Mouse (Mus musculus): Measurements from ENCODE around the gene Tmem91. TPM values are rescaled to one million over a fixed set of nuclear protein-coding genes. Genes with fewer than 3 reads are reported as not detected.
"Not testable (repeated sequence)": the region's sequence is repeated elsewhere in the genome, so short reads cannot be mapped to it uniquely, and the experiment has no call there.

The Tmem91 gene
- polyA plus RNA-seq (2016; fragmentation: Nextera tagmentation; extraction: Ambion mirVana) = 2.7 and 3.2 TPM in 2 replicates

- peak within 1 kb of the TSS; percentile 46 for H3K4me3 ChIP-seq
- H3K9me3 ChIP-seq (replicated peaks) = no peaks in the 10 kb centered on the region
- H3K4me1 ChIP-seq = peaks cover 10% of the 10 kb centered on the region
- no peak within 1 kb of the TSS for H3K27ac ChIP-seq (replicated peaks)
- no peak for DNase-seq (ENCODE audit: low spot score)
- no peaks in the 10 kb centered on the region for H3K36me3 ChIP-seq
- H3K27me3 ChIP-seq (ENCODE audit: low read depth, poor library complexity, severe bottlenecking) = peaks cover 60% of the 10 kb centered on the region
- WGBS = 4% methylated on average over 26 of the region's 29 CpGs
These were observed at the start of gene Tmem91 for GRCm38 (mm10) chr7:25674719-25675300. TSS of gene Tmem91 (minus strand) at chr7:25675166.

DNA sequence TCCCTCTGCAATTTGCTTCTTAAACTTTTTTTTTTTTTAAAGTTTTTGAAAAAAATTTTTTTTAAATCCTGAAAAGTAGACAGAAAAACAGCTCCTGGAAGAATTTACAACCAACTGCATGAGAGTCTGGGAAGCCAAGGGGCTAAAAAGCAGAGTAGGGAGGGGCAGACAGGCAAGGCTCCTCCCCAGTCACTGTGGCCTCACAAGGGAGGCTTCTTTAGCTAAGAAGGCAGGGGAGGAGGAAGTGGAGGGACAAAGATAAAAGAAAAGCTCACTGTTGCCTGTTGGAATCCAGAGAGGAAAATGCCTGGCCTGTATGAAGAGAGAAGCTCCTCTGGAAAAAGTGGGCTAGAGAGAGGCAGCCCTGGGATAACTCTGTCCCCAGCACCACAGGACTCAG lies 46.8 kb upstream of the Tmem91 start:
- H3K9me3 ChIP-seq (replicated peaks); H3K27ac ChIP-seq (replicated peaks); H3K27me3 ChIP-seq (ENCODE audit: low read depth, poor library complexity, severe bottlenecking); H3K4me3 ChIP-seq; DNase-seq (ENCODE audit: low spot score): not testable (repeated sequence)
- H3K4me1 ChIP-seq = peaks cover 18% of the 10 kb centered on the region
- H3K36me3 ChIP-seq = peaks cover 69% of the 10 kb centered on the region

DNA sequence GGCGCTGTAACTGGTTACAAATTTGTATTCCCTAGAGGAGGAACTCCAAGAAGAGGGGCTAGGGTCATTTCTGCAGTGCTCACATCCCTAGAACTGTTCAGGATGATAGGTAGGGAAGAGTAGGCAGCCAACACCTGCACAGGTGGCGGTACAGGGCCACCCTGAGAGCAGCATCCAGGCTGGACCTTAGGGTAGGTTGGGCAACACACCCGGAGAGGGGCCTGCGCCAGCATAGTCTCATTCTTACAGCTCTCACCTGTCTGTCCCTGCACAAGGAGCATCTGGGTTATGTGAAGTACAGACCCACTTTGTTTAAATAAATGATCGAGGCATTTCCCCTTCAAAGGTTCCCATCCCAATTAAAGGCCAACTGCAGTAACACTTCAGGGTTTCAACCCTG lies 45.8 kb upstream of the Tmem91 start:
- WGBS = 92% methylated on average over 5 of the region's 5 CpGs
- Histone ChIP-seq H3K27ac (replicated peaks) (no peak overlapping the region), H3K4me1 (peaks cover 18% of the 10 kb centered on the region), H3K9me3 (replicated peaks) (no peaks in the 10 kb centered on the region), H3K36me3 (peaks cover 64% of the 10 kb centered on the region), H3K4me3 (no peak overlapping the region), H3K27me3 (ENCODE audit: low read depth, poor library complexity, severe bottlenecking) (no peaks in the 10 kb centered on the region)
- DNase-seq (ENCODE audit: low spot score) = no peak

DNA sequence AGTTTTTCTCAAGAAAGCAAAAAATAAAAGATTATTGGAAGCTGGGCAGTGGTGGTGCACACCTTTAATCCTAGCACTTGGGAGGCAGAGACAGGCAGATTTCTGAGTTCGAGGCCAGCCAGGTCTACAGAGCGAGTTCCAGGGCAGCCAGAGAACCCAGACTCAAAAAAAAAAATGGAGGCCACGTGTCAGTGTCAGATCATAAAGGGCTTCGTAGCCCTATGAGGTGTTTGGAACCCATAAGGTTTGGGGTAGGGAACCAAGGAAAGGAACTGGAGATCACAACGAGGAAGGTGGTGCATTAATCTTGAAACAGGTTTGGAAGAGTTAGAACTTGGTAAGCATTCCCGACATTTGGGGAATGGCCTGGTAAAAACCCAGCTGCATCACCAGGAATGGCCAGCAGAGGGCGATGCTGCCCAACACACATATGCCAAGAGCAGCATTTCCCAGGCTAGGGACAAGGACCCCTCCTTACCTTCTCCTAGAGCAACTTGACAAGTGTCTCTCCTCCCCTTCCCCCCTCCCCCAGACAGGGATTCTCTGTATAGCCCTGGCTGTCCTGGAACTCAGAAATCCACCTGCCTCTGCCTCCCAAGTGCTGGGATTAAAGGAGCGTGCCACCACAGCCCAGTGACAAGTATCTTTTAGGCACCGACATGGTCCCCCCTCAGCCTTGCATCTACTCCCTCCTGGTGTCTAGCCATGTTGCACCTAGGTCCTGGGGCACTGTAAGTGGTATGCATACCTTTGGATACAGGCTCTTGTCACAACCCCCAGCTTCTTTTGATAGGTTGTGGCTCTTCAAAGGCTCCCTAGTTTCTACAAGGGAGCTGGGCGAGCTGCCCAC lies 45.0 kb upstream of the Tmem91 start:
- Histone ChIP-seq H3K27ac (replicated peaks) (no peak overlapping the region), H3K9me3 (replicated peaks) (no peaks in the 10 kb centered on the region), H3K4me1 (peaks cover 18% of the 10 kb centered on the region), H3K36me3 (peaks cover 64% of the 10 kb centered on the region), H3K27me3 (ENCODE audit: low read depth, poor library complexity, severe bottlenecking) (no peaks in the 10 kb centered on the region), H3K4me3 (peak overlapping the region; percentile 78; the same call in 1 of the 2 replicates)
- DNase-seq (ENCODE audit: low spot score) = peak; percentile 82
- WGBS = 64% methylated on average over 10 of the region's 10 CpGs

DNA sequence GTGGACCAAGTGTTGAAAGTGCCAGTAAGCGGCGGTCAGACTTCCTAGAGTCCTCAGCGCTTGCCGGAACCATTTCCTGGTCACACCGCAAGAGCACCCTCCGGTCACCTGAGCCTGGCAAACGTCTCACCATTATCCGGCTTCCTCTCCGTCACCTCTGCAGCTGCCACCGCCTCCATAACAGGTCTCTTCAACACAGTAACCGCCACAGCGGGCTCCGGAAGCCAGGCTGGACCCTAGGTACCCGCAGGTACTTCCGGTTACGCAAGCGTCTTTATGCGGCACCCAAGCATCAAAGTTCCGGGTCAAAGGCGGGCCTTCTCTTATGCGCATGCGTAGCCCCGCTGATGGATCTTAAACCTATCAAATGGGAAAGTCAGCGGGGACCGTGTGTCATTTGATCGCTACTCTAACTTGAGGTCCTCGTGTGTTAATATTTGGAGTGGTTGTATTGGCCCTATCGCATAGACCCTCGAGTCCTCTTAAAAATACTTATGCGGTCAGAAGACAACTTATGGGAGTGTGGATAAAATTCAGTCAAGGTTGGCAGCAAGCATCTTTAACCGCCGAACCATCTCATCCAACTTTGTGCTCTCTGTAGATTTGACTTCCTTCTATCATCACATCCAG lies 43.9 kb upstream of the Tmem91 start, which contains the start of gene Ccdc97:
Ccdc97 (minus strand) TSS at position 301 of the 630 bp plus-strand sequence.
- peaks cover 64% of the 10 kb centered on the region for H3K36me3 ChIP-seq
- 4% methylated on average over 32 of the region's 32 CpGs for WGBS

GRCm38 (mm10) chr7:25717478-25717877 lies 42.5 kb upstream of the Tmem91 start:
- peak overlapping the region; percentile 78 for H3K4me3 ChIP-seq
- H3K27ac ChIP-seq (replicated peaks) = no peak overlapping the region
- peaks cover 64% of the 10 kb centered on the region for H3K36me3 ChIP-seq
- no peaks in the 10 kb centered on the region for H3K27me3 ChIP-seq (ENCODE audit: low read depth, poor library complexity, severe bottlenecking)
- no peak for DNase-seq (ENCODE audit: low spot score)
- H3K4me1 ChIP-seq = peaks cover 19% of the 10 kb centered on the region
- no peaks in the 10 kb centered on the region for H3K9me3 ChIP-seq (replicated peaks)
- 95% methylated on average over 3 of the region's 3 CpGs for WGBS

More for the DNA sequence above, 43.9 kb upstream of the Tmem91 start, which contains the start of gene Ccdc97:
- no peaks in the 10 kb centered on the region for H3K27me3 ChIP-seq (ENCODE audit: low read depth, poor library complexity, severe bottlenecking)
- peak within 1 kb of the TSS; percentile 78 for H3K4me3 ChIP-seq
- DNase-seq (ENCODE audit: low spot score) = peak; percentile 89
- no peaks in the 10 kb centered on the region for H3K9me3 ChIP-seq (replicated peaks)
- H3K4me1 ChIP-seq = peaks cover 18% of the 10 kb centered on the region
- peak within 1 kb of the TSS; percentile 87 for H3K27ac ChIP-seq (replicated peaks)

GRCm38 (mm10) chr7:25715731-25716271 lies 40.8 kb upstream of the Tmem91 start:
- Histone ChIP-seq H3K27me3 (ENCODE audit: low read depth, poor library complexity, severe bottlenecking) (no peaks in the 10 kb centered on the region), H3K36me3 (peaks cover 59% of the 10 kb centered on the region), H3K9me3 (replicated peaks) (no peaks in the 10 kb centered on the region), H3K4me1 (peaks cover 36% of the 10 kb centered on the region), H3K27ac (replicated peaks) (no peak overlapping the region), H3K4me3 (no peak overlapping the region)
- no peak for DNase-seq (ENCODE audit: low spot score)
- WGBS = 96% methylated on average over 22 of the region's 22 CpGs

GRCm38 (mm10) chr7:25714581-25714980 lies 39.6 kb upstream of the Tmem91 start:
- Histone ChIP-seq H3K4me3 (no peak overlapping the region), H3K27ac (replicated peaks) (no peak overlapping the region), H3K27me3 (ENCODE audit: low read depth, poor library complexity, severe bottlenecking) (no peaks in the 10 kb centered on the region), H3K4me1 (peaks cover 47% of the 10 kb centered on the region), H3K9me3 (replicated peaks) (no peaks in the 10 kb centered on the region), H3K36me3 (peaks cover 48% of the 10 kb centered on the region)
- WGBS = 98% methylated on average over 8 of the region's 8 CpGs
- no peak for DNase-seq (ENCODE audit: low spot score)

- Histone ChIP-seq H3K4me1 (peaks cover 36% of the 10 kb centered on the region), H3K9me3 (replicated peaks) (no peaks in the 10 kb centered on the region), H3K36me3 (peaks cover 48% of the 10 kb centered on the region), H3K4me3 (no peak overlapping the region), H3K27ac (replicated peaks) (no peak overlapping the region), H3K27me3 (ENCODE audit: low read depth, poor library complexity, severe bottlenecking) (no peaks in the 10 kb centered on the region)
- 90% methylated on average over 9 of the region's 9 CpGs for WGBS
- DNase-seq (ENCODE audit: low spot score) = no peak
These were observed 37.8 kb upstream of the Tmem91 start for GRCm38 (mm10) chr7:25712801-25713200.

GRCm38 (mm10) chr7:25711731-25712197 lies 36.8 kb upstream of the Tmem91 start:
- Histone ChIP-seq H3K27me3 (ENCODE audit: low read depth, poor library complexity, severe bottlenecking) (no peaks in the 10 kb centered on the region), H3K4me3 (no peak overlapping the region), H3K36me3 (peaks cover 48% of the 10 kb centered on the region), H3K4me1 (peaks cover 31% of the 10 kb centered on the region), H3K27ac (replicated peaks) (0 out of 2 replicates have a peak overlapping the region, but pooled peaks have one; percentile 23), H3K9me3 (replicated peaks) (no peaks in the 10 kb centered on the region)
- peak; percentile 41 for DNase-seq (ENCODE audit: low spot score)
- 36% methylated on average over 7 of the region's 7 CpGs for WGBS

DNA sequence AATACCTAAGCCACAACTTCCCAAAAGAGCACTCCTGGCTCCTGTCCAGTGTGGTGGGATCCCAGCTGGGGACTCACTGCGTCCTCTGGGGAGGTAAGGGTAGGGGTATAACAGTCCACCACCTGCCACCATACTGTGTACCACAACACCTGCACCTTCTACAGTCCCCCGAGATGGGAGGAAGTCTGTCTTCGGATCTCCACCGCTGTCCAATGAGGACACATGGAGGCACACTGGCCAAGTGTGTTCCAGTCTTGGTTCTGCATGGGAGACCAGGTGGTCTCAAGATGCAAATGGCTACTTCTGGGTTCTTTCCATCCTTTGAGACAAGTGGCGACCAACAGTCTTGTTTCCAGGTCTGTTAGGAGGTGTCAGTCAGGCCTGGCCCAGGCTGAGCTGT lies 36.2 kb upstream of the Tmem91 start:
- Histone ChIP-seq H3K27ac (replicated peaks) (peak overlapping the region; percentile 72; the same call in 1 of the 2 replicates), H3K4me1 (peaks cover 31% of the 10 kb centered on the region), H3K9me3 (replicated peaks) (no peaks in the 10 kb centered on the region), H3K27me3 (ENCODE audit: low read depth, poor library complexity, severe bottlenecking) (0 out of 2 replicates have a peak, but pooled peaks cover 1% of the 10 kb centered on the region), H3K36me3 (peaks cover 47% of the 10 kb centered on the region), H3K4me3 (no peak overlapping the region)
- DNase-seq (ENCODE audit: low spot score) = no peak
- WGBS = 65% methylated on average over 5 of the region's 5 CpGs

DNA sequence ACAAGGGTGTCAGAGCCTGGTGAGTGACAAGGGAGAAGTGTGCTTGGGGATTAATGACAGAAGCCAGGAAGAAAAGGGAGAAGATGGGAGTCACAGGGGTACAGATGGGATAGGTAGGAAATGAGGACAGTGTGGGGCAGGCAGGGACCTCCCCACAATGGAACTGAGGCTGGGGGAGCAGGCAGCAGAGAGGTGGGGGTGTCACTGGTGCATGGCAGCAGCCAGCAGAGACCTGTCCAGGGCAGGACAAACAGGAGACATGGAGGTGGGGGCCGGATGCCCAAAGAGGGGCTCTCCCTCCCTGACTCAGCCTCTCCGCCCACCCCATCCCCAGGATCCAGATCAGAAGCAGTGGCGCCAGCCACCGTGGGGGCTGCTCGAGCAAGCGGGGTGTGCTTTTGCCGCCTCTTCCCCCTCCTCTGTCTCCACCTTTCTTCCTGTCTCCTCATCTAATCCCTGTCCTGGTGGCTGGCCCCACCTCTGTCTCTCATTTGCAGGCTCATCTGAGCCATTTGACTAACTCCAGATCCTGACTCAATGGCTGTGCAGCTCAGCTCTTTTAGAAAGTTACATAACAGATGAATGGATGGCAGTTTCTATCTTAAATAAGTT lies 35.7 kb upstream of the Tmem91 start:
- Histone ChIP-seq H3K4me1 (peaks cover 31% of the 10 kb centered on the region), H3K27me3 (ENCODE audit: low read depth, poor library complexity, severe bottlenecking) (peaks cover 6% of the 10 kb centered on the region; the same call in 1 of the 2 replicates), H3K27ac (replicated peaks) (peak overlapping the region; percentile 72), H3K9me3 (replicated peaks) (no peaks in the 10 kb centered on the region), H3K36me3 (peaks cover 42% of the 10 kb centered on the region), H3K4me3 (peak overlapping the region; percentile 17; the same call in 1 of the 2 replicates)
- 4% methylated on average over 7 of the region's 7 CpGs for WGBS
- no peak for DNase-seq (ENCODE audit: low spot score)
